Mouse (Mus musculus) lung, adult 2 months (tissue): ENCODE results near the gene Slc22a3.

ENCODE experiments used
- CTCF ChIP-seq: fragments of 200-500 bp; IDR thresholded peaks from 2 replicates; pipeline ENCODE4 v1.5.1; 2011; ENCODE audit warnings: mild to moderate bottlenecking, low read length, control low read depth; ENCODE audit not compliant: insufficient read depth
- POLR2A ChIP-seq: fragments of 200-500 bp; IDR thresholded peaks from 2 replicates; pipeline ENCODE4 v1.6.1; 2011; ENCODE audit warnings: low read depth, mild to moderate bottlenecking, control low read depth, low read length, borderline replicate concordance; ENCODE audit errors: extremely low read depth

DNA sequence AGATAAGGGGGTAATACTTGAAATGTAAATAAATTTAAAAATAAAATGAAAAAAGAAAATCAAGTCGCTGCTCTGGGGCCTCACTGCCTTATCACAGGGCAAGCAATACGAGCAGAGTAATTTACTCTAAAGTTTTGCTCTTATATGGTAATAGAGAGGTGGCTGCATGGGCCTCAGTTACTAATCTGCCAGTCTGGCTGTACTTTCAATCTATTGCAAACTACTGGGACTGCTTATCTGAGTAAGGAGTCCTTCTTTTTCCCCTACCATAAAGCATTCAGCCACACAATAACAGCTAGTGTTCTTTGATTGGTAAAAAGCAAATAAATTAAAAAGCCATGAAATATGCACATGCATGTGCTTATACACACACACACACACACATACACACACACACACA lies 125.9 kb downstream of the Slc22a3 start:
- no peak for TF ChIP-seq POLR2A
- TF ChIP-seq CTCF = no peak
